Mouse (Mus musculus): ENCODE data around the gene Rpusd2. TPM values are rescaled to one million over a fixed set of nuclear protein-coding genes. Genes with fewer than 3 reads are reported as not detected.

Rpusd2 gene
- 4.7 and 6.2 TPM in 2 replicates for polyA plus RNA-seq (2014; fragmentation: Nextera tagmentation; extraction: Ambion mirVana)

- Histone ChIP-seq H3K4me2 (ENCODE audit: low read depth, low read length) (peak within 1 kb of the TSS; percentile 70), H3K27me3 (ENCODE audit: control insufficient read depth, insufficient read depth, low read length) (no peaks in the 10 kb centered on the region), H3K9ac (replicated peaks; ENCODE audit: low read length) (peak within 1 kb of the TSS; percentile 89), H3K27ac (replicated peaks; ENCODE audit: low read depth, low read length) (peak within 1 kb of the TSS; percentile 62; the same call in 1 of the 2 replicates), H3K36me3 (replicated peaks; ENCODE audit: control insufficient read depth, insufficient read depth, low read depth, low read length) (no peaks in the 10 kb centered on the region; the same call in 1 of the 2 replicates), H3K4me1 (ENCODE audit: control insufficient read depth, insufficient read depth, low read length) (no peaks in the 10 kb centered on the region), H3K9me3 (replicated peaks; ENCODE audit: control insufficient read depth, low read length) (no peaks in the 10 kb centered on the region), H3K4me3 (ENCODE audit: low read depth, low read length) (peak within 1 kb of the TSS; percentile 94)
- WGBS = under 1% methylated on average over 49 of the region's 49 CpGs
- DNase-seq (ENCODE audit: low spot score) (peak; percentile 97), ATAC-seq (replicated peaks; ENCODE audit: insufficient number of reproducible peaks, low FRiP score, low TSS enrichment, low read depth) (peak; percentile 93)
Observed at GRCm38 (mm10) chr2:119034656-119035396, at the start of gene Rpusd2. Gene Rpusd2, plus strand, starts transcription at chr2:119034790.

- Histone ChIP-seq H3K9me3 (replicated peaks; ENCODE audit: control insufficient read depth, low read length) (no peaks in the 10 kb centered on the region), H3K4me2 (ENCODE audit: low read depth, low read length) (no peak overlapping the region), H3K27me3 (ENCODE audit: control insufficient read depth, insufficient read depth, low read length) (no peaks in the 10 kb centered on the region; the same call in 1 of the 2 replicates), H3K9ac (replicated peaks; ENCODE audit: low read length) (no peak overlapping the region), H3K36me3 (replicated peaks; ENCODE audit: control insufficient read depth, insufficient read depth, low read depth, low read length) (no peaks in the 10 kb centered on the region), H3K4me3 (ENCODE audit: low read depth, low read length) (no peak overlapping the region), H3K4me1 (ENCODE audit: control insufficient read depth, insufficient read depth, low read length) (no peaks in the 10 kb centered on the region), H3K27ac (replicated peaks; ENCODE audit: low read depth, low read length) (no peak overlapping the region)
- ATAC-seq (replicated peaks; ENCODE audit: insufficient number of reproducible peaks, low FRiP score, low TSS enrichment, low read depth) (no peak), DNase-seq (ENCODE audit: low spot score) (no peak)
- WGBS = 70% methylated on average over 5 of the region's 5 CpGs
Observed at GRCm38 (mm10) chr2:118995490-118995889, 39.1 kb upstream of the Rpusd2 start.

GRCm38 (mm10) chr2:118995919-118996797 is 38.4 kb upstream of the Rpusd2 start:
- Histone ChIP-seq H3K36me3 (replicated peaks; ENCODE audit: control insufficient read depth, insufficient read depth, low read depth, low read length) (no peaks in the 10 kb centered on the region), H3K27me3 (ENCODE audit: control insufficient read depth, insufficient read depth, low read length) (no peaks in the 10 kb centered on the region; the same call in 1 of the 2 replicates), H3K27ac (replicated peaks; ENCODE audit: low read depth, low read length) (no peak overlapping the region), H3K9ac (replicated peaks; ENCODE audit: low read length) (no peak overlapping the region), H3K4me3 (ENCODE audit: low read depth, low read length) (no peak overlapping the region), H3K4me2 (ENCODE audit: low read depth, low read length) (no peak overlapping the region), H3K4me1 (ENCODE audit: control insufficient read depth, insufficient read depth, low read length) (no peaks in the 10 kb centered on the region), H3K9me3 (replicated peaks; ENCODE audit: control insufficient read depth, low read length) (no peaks in the 10 kb centered on the region)
- DNase-seq (ENCODE audit: low spot score) = no peak
- ATAC-seq (replicated peaks; ENCODE audit: insufficient number of reproducible peaks, low FRiP score, low TSS enrichment, low read depth) = no peak
- WGBS = 48% methylated on average over 16 of the region's 16 CpGs

- Histone ChIP-seq H3K4me2 (ENCODE audit: low read depth, low read length) (no peak overlapping the region), H3K27me3 (ENCODE audit: control insufficient read depth, insufficient read depth, low read length) (no peaks in the 10 kb centered on the region; the same call in 1 of the 2 replicates), H3K9ac (replicated peaks; ENCODE audit: low read length) (no peak overlapping the region), H3K4me3 (ENCODE audit: low read depth, low read length) (no peak overlapping the region), H3K9me3 (replicated peaks; ENCODE audit: control insufficient read depth, low read length) (no peaks in the 10 kb centered on the region), H3K27ac (replicated peaks; ENCODE audit: low read depth, low read length) (no peak overlapping the region), H3K36me3 (replicated peaks; ENCODE audit: control insufficient read depth, insufficient read depth, low read depth, low read length) (no peaks in the 10 kb centered on the region), H3K4me1 (ENCODE audit: control insufficient read depth, insufficient read depth, low read length) (no peaks in the 10 kb centered on the region)
- DNase-seq (ENCODE audit: low spot score) = no peak
- 76% methylated on average over 1 of the region's 1 CpGs for WGBS
- ATAC-seq (replicated peaks; ENCODE audit: insufficient number of reproducible peaks, low FRiP score, low TSS enrichment, low read depth) = no peak
Observed at GRCm38 (mm10) chr2:118996798-118997105, 37.8 kb upstream of the Rpusd2 start.

GRCm38 (mm10) chr2:118998115-118998866 is 36.3 kb upstream of the Rpusd2 start:
- H3K27me3 ChIP-seq (ENCODE audit: control insufficient read depth, insufficient read depth, low read length) = no peaks in the 10 kb centered on the region; the same call in 1 of the 2 replicates
- H3K4me1 ChIP-seq (ENCODE audit: control insufficient read depth, insufficient read depth, low read length) = no peaks in the 10 kb centered on the region
- no peaks in the 10 kb centered on the region for H3K36me3 ChIP-seq (replicated peaks; ENCODE audit: control insufficient read depth, insufficient read depth, low read depth, low read length)
- no peak overlapping the region for H3K9ac ChIP-seq (replicated peaks; ENCODE audit: low read length)
- ATAC-seq (replicated peaks; ENCODE audit: insufficient number of reproducible peaks, low FRiP score, low TSS enrichment, low read depth) (no peak), DNase-seq (ENCODE audit: low spot score) (no peak)
- H3K9me3 ChIP-seq (replicated peaks; ENCODE audit: control insufficient read depth, low read length) = no peaks in the 10 kb centered on the region
- no peak overlapping the region for H3K4me2 ChIP-seq (ENCODE audit: low read depth, low read length)
- no peak overlapping the region for H3K27ac ChIP-seq (replicated peaks; ENCODE audit: low read depth, low read length)
- no peak overlapping the region for H3K4me3 ChIP-seq (ENCODE audit: low read depth, low read length)
- WGBS = 76% methylated on average over 6 of the region's 6 CpGs

- Histone ChIP-seq H3K27me3 (ENCODE audit: control insufficient read depth, insufficient read depth, low read length) (no peaks in the 10 kb centered on the region; the same call in 1 of the 2 replicates), H3K4me1 (ENCODE audit: control insufficient read depth, insufficient read depth, low read length) (no peaks in the 10 kb centered on the region), H3K9me3 (replicated peaks; ENCODE audit: control insufficient read depth, low read length) (no peaks in the 10 kb centered on the region), H3K36me3 (replicated peaks; ENCODE audit: control insufficient read depth, insufficient read depth, low read depth, low read length) (no peaks in the 10 kb centered on the region), H3K4me3 (ENCODE audit: low read depth, low read length) (no peak overlapping the region), H3K9ac (replicated peaks; ENCODE audit: low read length) (no peak overlapping the region), H3K4me2 (ENCODE audit: low read depth, low read length) (no peak overlapping the region), H3K27ac (replicated peaks; ENCODE audit: low read depth, low read length) (no peak overlapping the region)
- no peak for DNase-seq (ENCODE audit: low spot score)
- ATAC-seq (replicated peaks; ENCODE audit: insufficient number of reproducible peaks, low FRiP score, low TSS enrichment, low read depth) = no peak
- WGBS = 58% methylated on average over 3 of the region's 3 CpGs
Observed at GRCm38 (mm10) chr2:118999025-118999639, 35.5 kb upstream of the Rpusd2 start.

- WGBS = 84% methylated on average over 7 of the region's 7 CpGs
- no peak overlapping the region for H3K27ac ChIP-seq (replicated peaks; ENCODE audit: low read depth, low read length)
- H3K9ac ChIP-seq (replicated peaks; ENCODE audit: low read length) = no peak overlapping the region
- no peaks in the 10 kb centered on the region for H3K36me3 ChIP-seq (replicated peaks; ENCODE audit: control insufficient read depth, insufficient read depth, low read depth, low read length)
- H3K9me3 ChIP-seq (replicated peaks; ENCODE audit: control insufficient read depth, low read length) = no peaks in the 10 kb centered on the region
- H3K4me2 ChIP-seq (ENCODE audit: low read depth, low read length) = no peak overlapping the region
- H3K4me3 ChIP-seq (ENCODE audit: low read depth, low read length) = no peak overlapping the region
- ATAC-seq (replicated peaks; ENCODE audit: insufficient number of reproducible peaks, low FRiP score, low TSS enrichment, low read depth) (no peak), DNase-seq (ENCODE audit: low spot score) (no peak)
- no peaks in the 10 kb centered on the region for H3K4me1 ChIP-seq (ENCODE audit: control insufficient read depth, insufficient read depth, low read length)
- no peaks in the 10 kb centered on the region for H3K27me3 ChIP-seq (ENCODE audit: control insufficient read depth, insufficient read depth, low read length)
Observed at GRCm38 (mm10) chr2:119006886-119007285, 27.7 kb upstream of the Rpusd2 start.
